Mouse (Mus musculus) megakaryocyte, embryonic 14.5 days (primary cell): ENCODE results near the gene Aff4. TPM values are rescaled to one million over a fixed set of nuclear protein-coding genes. Genes with fewer than 3 reads are reported as not detected.
"Not testable (repeated sequence)": the region's sequence is repeated elsewhere in the genome, so short reads cannot be mapped to it uniquely, and the experiment has no call there.

Experiments
- H3K27me3 ChIP-seq: replicated peaks from 2 replicates; pipeline ENCODE3; 2012; ENCODE audit warnings: inconsistent platforms
- H3K36me3 ChIP-seq: replicated peaks from 2 replicates; pipeline ENCODE3; 2012; ENCODE audit warnings: low read length, inconsistent platforms, mixed read lengths
- H3K4me1 ChIP-seq: 2 replicates; pipeline ENCODE4 v1.6.1; 2012; ENCODE audit warnings: inconsistent platforms
- H3K4me3 ChIP-seq: replicated peaks from 2 replicates; pipeline ENCODE3; 2012; ENCODE audit warnings: moderate library complexity, mild to moderate bottlenecking, inconsistent platforms
- H3K9me3 ChIP-seq: 2 replicates; pipeline ENCODE4 v1.6.1; 2012; ENCODE audit warnings: inconsistent platforms
- FLI1 ChIP-seq: IDR thresholded peaks from 2 replicates; pipeline ENCODE4 v1.6.1; 2012; ENCODE audit warnings: low read length, inconsistent platforms, mixed read lengths
- GATA1 ChIP-seq: IDR thresholded peaks from 3 replicates; pipeline ENCODE4 v1.6.1; 2012; ENCODE audit warnings: mixed read lengths, low read length, inconsistent platforms, borderline replicate concordance
- polyA plus RNA-seq: library from polyadenylated mRNA; stranded (reverse); fragments of >175 nt; gene quantifications from 2 replicates; pipeline ENCODE4 v1.2.3, GENCODE M21; 2012; ENCODE audit warnings: low replicate concordance; ENCODE audit not compliant: insufficient read depth

Aff4 gene
- 1.2 and 2.3 TPM in 2 replicates for polyA plus RNA-seq

DNA sequence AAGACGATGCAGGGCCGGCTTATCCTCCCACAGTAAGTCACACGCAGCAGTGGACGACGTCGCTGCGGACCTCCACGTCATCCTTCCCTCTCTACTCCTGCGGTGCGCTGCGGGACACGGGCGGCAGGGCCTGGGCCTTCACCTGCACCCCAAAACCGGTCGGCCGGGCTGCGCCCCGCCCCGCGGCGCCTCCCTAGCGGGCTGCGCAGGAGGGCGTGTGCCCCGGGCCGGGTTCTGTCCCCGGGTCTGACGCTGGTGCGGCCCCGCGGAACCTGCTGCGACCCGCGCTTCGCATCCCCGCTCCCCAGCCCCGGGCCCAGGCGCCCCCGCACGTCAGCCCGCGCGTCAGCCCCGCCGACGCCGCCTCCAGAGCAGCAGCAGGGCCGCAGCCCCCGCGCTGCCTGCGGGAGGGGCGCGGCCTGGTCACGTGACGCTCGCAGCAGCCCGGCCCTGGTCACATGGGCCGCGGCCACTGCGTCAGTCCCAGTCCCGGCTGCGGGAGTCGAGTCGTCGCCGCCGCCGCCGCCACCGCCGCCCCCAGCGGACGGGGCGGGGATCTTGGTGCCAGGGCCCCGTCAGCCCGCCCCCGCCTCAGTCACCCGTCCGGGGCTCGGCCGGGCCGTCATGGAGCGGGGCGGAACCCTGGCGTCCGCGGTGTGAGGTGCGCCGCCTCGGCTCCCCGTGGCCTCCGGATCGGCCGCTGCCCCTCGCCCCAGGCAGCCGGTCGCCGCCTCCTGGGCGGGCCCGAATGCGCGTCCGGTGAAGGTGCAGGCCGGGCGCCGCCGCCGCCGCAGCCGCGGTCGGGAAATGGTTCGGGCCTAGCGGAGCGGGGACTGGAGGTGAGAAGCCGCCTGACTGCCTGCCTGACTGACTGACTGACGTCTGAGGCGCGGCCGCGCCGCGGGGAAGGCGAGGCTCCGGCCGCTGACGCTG is at the start of gene Aff4:
TSS of gene Aff4 (plus strand) at position 543 of the 933 bp plus-strand sequence.
- Histone ChIP-seq H3K4me1 (peaks cover 64% of the 10 kb centered on the region), H3K27me3 (no peaks in the 10 kb centered on the region), H3K4me3 (peak within 1 kb of the TSS; percentile 98), H3K9me3 (no peaks in the 10 kb centered on the region), H3K36me3 (peaks cover 19% of the 10 kb centered on the region)
- TF ChIP-seq GATA1: no peak
- TF ChIP-seq FLI1: no peak

DNA sequence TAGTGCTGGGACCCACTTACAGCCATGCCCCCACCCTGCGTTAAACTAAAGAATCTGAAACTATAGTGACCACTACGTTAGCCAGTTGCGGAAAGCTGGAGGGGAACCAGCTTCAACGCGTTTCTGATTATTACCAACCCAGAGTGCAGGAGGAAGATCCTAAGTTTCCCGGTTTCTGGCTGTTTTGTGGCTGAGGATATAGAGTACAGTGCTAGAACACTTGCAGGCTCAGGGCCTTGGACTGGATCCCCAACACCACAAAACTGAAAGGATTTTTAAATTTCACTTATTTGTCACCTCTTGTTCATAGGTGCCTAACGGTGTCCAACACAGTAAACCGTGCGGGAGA is 49.5 kb upstream of the Aff4 start:
- TF ChIP-seq GATA1 (no peak), FLI1 (no peak)

GRCm38 (mm10) chr11:53304044-53304840 is 46.4 kb upstream of the Aff4 start:
- Histone ChIP-seq H3K4me3 (no peak overlapping the region), H3K36me3 (no peaks in the 10 kb centered on the region), H3K9me3 (no peaks in the 10 kb centered on the region), H3K4me1 (peaks cover 43% of the 10 kb centered on the region), H3K27me3 (no peaks in the 10 kb centered on the region)
- no peak for TF ChIP-seq FLI1
- no peak for TF ChIP-seq GATA1

More for the DNA sequence above, 49.5 kb upstream of the Aff4 start:
- peaks cover 45% of the 10 kb centered on the region for H3K4me1 ChIP-seq
- H3K27me3 ChIP-seq: no peaks in the 10 kb centered on the region
- H3K36me3 ChIP-seq: peaks cover 20% of the 10 kb centered on the region
- H3K4me3 ChIP-seq: peak overlapping the region; percentile 97
- no peaks in the 10 kb centered on the region for H3K9me3 ChIP-seq

DNA sequence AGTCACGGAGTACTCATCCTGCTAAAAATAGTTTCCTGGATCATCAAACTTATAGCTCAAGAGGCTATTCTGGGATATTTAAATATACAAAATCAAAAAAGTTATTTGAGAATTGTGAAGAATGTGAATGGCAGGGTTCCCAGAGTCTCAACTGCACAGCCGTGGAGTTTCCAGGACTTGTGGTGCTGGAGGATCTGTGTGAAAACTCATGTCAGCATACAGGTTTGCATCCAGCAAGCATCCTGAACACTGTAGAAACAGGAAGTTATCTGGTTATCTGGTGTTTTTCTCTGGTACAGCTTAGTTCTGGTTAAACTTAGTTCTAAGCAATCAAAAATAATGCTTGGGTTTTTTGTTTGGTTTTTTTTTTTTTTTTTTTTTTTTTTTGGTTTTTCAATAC is 43.7 kb upstream of the Aff4 start:
- H3K9me3 ChIP-seq: no peaks in the 10 kb centered on the region
- TF ChIP-seq FLI1: no peak
- TF ChIP-seq GATA1: no peak
- peaks cover 42% of the 10 kb centered on the region for H3K4me1 ChIP-seq
- no peaks in the 10 kb centered on the region for H3K27me3 ChIP-seq
- no peaks in the 10 kb centered on the region for H3K36me3 ChIP-seq
- H3K4me3 ChIP-seq: no peak overlapping the region

GRCm38 (mm10) chr11:53307558-53308065 is 43.0 kb upstream of the Aff4 start:
- TF ChIP-seq FLI1 (no peak), GATA1 (no peak)
- Histone ChIP-seq H3K4me1 (peaks cover 44% of the 10 kb centered on the region), H3K36me3 (no peaks in the 10 kb centered on the region), H3K4me3 (peak overlapping the region; percentile 9), H3K9me3 (no peaks in the 10 kb centered on the region), H3K27me3 (no peaks in the 10 kb centered on the region)

DNA sequence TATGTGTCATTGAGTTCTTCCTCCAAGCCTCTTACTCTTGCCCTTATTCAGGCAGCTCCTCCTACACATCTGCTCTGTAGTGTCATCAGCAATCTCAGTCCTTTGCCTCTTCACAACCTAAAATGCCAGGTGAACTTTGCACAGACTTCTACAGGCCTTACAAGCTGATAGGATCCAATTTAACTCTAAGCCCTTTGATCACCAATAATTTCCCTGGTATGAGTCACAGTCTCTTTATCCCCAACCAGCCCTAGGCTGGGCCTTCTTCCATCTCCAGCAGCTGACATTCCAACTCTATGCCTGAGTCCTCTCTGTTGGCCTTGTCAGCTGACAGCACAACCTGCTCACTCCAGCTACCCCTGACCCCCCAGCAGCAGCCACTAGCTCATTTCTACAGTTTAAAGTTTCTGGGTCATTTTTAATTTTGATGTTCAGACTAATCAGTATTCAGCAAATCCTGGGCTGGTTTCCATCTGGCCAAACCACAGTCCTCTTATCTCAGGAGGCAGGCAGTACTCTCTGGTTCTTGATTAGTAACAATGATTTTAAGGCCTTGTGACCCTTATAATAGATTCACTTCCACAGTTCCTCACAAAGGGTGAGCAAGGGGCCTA is 42.3 kb upstream of the Aff4 start:
- no peak for TF ChIP-seq GATA1
- TF ChIP-seq FLI1: no peak
- H3K4me1 ChIP-seq: peaks cover 46% of the 10 kb centered on the region
- peak overlapping the region; percentile 9 for H3K4me3 ChIP-seq
- no peaks in the 10 kb centered on the region for H3K27me3 ChIP-seq
- no peaks in the 10 kb centered on the region for H3K9me3 ChIP-seq
- no peaks in the 10 kb centered on the region for H3K36me3 ChIP-seq

DNA sequence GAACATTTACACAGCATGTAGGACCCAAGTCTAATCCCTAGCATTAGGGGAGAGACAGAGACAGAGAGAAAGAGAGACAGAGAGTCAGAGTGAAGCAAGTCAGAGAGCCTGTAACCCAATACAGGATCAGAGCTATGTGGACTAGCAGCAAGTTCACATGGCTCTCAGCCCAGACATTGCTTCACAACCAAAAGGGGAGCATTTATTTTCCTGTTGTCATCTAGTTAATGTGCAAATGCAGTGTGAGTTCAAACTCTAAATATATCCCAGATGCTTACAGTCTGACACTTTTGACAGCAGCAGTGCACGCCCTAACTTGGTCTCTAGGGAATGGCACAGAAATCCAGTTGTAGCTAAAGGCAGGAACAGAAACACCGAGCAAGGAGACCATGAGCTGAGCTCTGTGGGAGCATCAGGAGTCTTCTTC is 41.7 kb upstream of the Aff4 start:
- no peaks in the 10 kb centered on the region for H3K9me3 ChIP-seq
- H3K4me1 ChIP-seq: peaks cover 46% of the 10 kb centered on the region
- no peaks in the 10 kb centered on the region for H3K36me3 ChIP-seq
- H3K27me3 ChIP-seq: no peaks in the 10 kb centered on the region
- TF ChIP-seq FLI1: no peak
- TF ChIP-seq GATA1: no peak
- no peak overlapping the region for H3K4me3 ChIP-seq

DNA sequence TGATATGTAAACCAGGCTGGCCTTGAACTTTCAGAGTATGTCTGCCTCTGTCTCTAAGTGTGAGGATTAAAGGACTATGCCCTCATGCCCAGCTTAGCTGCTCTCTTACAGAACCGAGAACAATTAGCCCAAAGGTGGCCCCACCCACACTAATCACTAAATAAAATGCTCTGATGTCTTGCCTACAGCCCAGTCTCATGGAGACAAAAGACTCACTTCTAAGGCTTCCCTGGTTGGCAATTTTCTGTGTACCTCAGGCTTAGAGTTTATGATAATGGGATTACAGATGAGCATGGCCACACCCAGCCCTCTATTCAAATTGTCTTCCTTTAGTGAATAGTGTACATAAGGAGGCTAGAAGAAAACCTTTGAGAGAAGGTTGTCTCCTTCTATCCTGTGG is 39.2 kb upstream of the Aff4 start:
- Histone ChIP-seq H3K9me3 (no peaks in the 10 kb centered on the region), H3K4me3 (no peak overlapping the region), H3K27me3 (no peaks in the 10 kb centered on the region), H3K4me1 (peaks cover 68% of the 10 kb centered on the region), H3K36me3 (no peaks in the 10 kb centered on the region)
- TF ChIP-seq GATA1 (no peak), FLI1 (no peak)

DNA sequence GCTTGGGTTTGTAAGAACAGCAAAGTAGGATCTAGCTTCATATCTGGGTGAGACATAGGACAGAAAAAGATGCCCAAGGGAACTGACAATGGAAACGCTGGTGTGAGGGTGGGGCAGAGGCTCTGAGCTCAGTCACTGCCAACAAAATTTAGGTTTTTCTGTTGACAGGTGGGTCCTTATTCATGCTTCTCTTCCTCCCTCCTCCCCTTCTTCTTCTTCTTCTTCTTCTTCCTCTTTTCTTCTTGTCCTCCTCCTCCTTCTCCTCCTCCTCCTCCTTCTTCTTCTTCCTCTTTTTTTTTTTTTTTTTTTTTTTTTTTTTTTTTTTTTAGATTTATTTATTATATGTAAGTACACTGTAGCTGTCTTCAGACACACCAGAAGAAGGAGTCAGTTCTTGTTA is 37.8 kb upstream of the Aff4 start:
- peaks cover 69% of the 10 kb centered on the region for H3K4me1 ChIP-seq
- H3K4me3 ChIP-seq, H3K9me3 ChIP-seq, H3K27me3 ChIP-seq, H3K36me3 ChIP-seq: not testable (repeated sequence)
